Mouse (Mus musculus) testis, adult 2 months (tissue): ENCODE measurements around the gene Prpf40a. TPM values are rescaled to one million over a fixed set of nuclear protein-coding genes. Genes with fewer than 3 reads are reported as not detected.

Experiments
- H3K27ac ChIP-seq: fragments of 200-500 bp; 2 replicates; pipeline ENCODE4 v1.5.1; 2012; ENCODE audit warnings: low read depth, low read length; ENCODE audit not compliant: control insufficient read depth, insufficient read depth
- H3K27me3 ChIP-seq: fragments of 200-500 bp; 2 replicates; pipeline ENCODE4 v1.6.1; 2012; ENCODE audit warnings: mild to moderate bottlenecking, low read length, moderate library complexity; ENCODE audit not compliant: control insufficient read depth, insufficient read depth
- H3K36me3 ChIP-seq: fragments of 200-500 bp; 2 replicates; pipeline ENCODE4 v1.6.1; 2012; ENCODE audit warnings: mild to moderate bottlenecking, low read length; ENCODE audit not compliant: control insufficient read depth, insufficient read depth
- H3K4me1 ChIP-seq: fragments of 200-500 bp; 2 replicates; pipeline ENCODE4 v1.6.1; 2012; ENCODE audit warnings: low read length; ENCODE audit not compliant: control insufficient read depth, insufficient read depth
- H3K4me3 ChIP-seq: fragments of 200-500 bp; 2 replicates; pipeline ENCODE4 v1.5.1; 2012; ENCODE audit warnings: low read depth, mild to moderate bottlenecking, low read length, moderate library complexity, mixed read lengths; ENCODE audit not compliant: control insufficient read depth
- CTCF ChIP-seq: fragments of 200-500 bp; IDR thresholded peaks from 2 replicates; pipeline ENCODE4 v1.5.1; 2012; ENCODE audit warnings: low read depth, mild to moderate bottlenecking, inconsistent platforms, low read length, moderate library complexity; ENCODE audit not compliant: control insufficient read depth, insufficient read depth, insufficient replicate concordance
- POLR2A ChIP-seq: fragments of 200-500 bp; IDR thresholded peaks from 2 replicates; pipeline ENCODE4 v1.6.1; 2012; ENCODE audit warnings: low read depth, mild to moderate bottlenecking, inconsistent platforms, low read length, moderate library complexity; ENCODE audit not compliant: control insufficient read depth
- polyA plus RNA-seq: library from polyadenylated mRNA; depleted of rRNA; stranded (reverse); fragments of >200 nt; gene quantifications from 2 replicates; pipeline ENCODE4 v1.2.3, GENCODE M21; 2012; rRNA removed

Gene Prpf40a
- 28.2 and 30.8 TPM in 2 replicates for polyA plus RNA-seq

DNA sequence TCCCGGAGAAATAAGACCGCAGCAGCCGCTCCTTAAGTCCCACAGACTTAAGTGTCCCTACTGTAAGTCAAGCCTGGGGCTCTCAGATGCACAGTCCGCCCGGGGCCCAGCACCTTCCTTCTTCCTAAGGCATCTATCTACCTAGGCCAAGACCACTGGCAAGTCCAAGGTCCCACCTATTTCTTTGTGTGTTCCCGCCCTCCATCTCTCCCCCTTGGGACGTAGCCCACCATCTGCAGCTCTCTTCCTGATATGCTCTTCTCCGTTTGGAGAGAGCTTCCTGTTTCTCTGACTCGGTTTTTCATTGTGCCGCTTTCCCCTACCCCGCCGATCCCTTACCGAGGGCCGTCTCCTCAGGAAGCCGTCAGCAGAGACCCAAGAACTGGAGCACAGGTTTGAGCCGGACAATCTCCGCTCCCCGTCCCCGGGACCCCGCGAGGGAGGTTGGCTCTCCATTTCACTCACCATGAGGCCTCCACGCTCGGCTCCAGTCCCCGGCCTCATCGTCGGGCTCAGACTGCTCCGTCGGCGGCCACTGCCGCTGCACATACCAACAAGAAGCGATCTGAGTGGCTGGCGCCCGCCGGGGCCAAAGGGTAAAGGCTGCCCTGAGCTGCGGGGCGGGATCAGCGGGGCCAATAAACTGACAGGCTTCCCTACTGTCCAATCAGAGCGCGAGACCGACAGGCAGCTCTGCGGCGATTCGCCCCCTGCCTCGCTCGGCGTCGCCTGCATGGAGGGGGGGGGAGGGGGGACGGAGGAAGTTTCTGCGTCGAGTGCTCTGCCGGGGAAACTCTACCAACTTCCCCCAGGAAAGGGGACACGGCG lies at the start of gene Prpf40a:
Gene Prpf40a (minus strand): TSS at position 601 of the 828 bp plus-strand sequence.
- Histone ChIP-seq H3K27ac (peak within 1 kb of the TSS; percentile 98), H3K4me1 (peaks cover 2% of the 10 kb centered on the region; the same call in 1 of the 2 replicates), H3K27me3 (no peaks in the 10 kb centered on the region), H3K4me3 (peak within 1 kb of the TSS; percentile 100), H3K36me3 (peaks cover 2% of the 10 kb centered on the region; the same call in 1 of the 2 replicates)
- TF ChIP-seq CTCF (no peak), POLR2A (peak; percentile 88)

DNA sequence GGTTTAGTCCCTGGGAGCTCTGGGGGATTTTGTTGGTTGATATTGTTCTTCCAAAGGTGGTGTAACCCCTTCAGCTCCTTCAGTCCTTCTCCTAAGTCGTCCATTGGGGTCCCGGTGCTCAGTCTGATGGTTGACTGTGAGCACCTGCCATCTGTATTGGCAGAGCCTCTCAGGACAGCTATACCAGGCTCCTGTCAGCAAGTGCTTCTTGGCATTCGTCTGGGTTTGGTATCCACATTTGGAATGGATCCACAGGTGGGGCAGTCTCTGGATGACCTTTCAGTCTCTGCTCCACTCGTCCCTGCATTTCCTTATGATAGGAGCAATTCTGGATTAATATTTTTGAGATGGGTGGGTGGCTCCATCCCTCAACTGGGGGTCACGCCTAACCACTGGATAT lies 31.2 kb upstream of the Prpf40a start:
- Histone ChIP-seq H3K4me1 (no peaks in the 10 kb centered on the region), H3K27me3 (no peaks in the 10 kb centered on the region), H3K36me3 (no peaks in the 10 kb centered on the region), H3K4me3 (no peak overlapping the region), H3K27ac (no peak overlapping the region)
- TF ChIP-seq POLR2A (no peak), CTCF (no peak)

DNA sequence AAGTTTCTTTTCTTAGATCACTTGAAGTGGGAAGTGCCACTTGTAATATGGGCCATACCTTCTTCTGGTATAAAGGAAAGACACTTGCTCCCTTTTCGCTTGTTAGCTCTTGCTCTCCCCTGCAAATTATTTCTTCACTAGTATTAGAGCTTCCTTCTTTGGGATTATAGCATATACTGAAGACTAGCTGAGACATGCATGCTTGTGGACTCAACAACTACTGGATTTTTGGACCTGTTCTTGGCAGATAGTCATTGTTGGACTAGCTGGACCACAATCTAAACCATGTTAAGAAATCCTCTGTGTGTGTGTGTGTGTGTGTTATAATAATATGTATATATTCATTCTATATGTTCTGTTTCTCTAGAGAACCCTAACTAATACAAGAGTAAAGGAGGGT lies 22.4 kb upstream of the Prpf40a start:
- no peaks in the 10 kb centered on the region for H3K27me3 ChIP-seq
- H3K4me3 ChIP-seq, result no peak overlapping the region
- no peaks in the 10 kb centered on the region for H3K36me3 ChIP-seq
- H3K27ac ChIP-seq, result no peak overlapping the region
- H3K4me1 ChIP-seq, result no peaks in the 10 kb centered on the region
- TF ChIP-seq CTCF, result no peak
- TF ChIP-seq POLR2A, result no peak

GRCm38 (mm10) chr2:53206749-53207148 lies 15.7 kb upstream of the Prpf40a start:
- Histone ChIP-seq H3K27me3 (no peaks in the 10 kb centered on the region), H3K4me1 (no peaks in the 10 kb centered on the region), H3K27ac (no peak overlapping the region), H3K36me3 (no peaks in the 10 kb centered on the region), H3K4me3 (no peak overlapping the region)
- no peak for TF ChIP-seq POLR2A
- TF ChIP-seq CTCF, result no peak

DNA sequence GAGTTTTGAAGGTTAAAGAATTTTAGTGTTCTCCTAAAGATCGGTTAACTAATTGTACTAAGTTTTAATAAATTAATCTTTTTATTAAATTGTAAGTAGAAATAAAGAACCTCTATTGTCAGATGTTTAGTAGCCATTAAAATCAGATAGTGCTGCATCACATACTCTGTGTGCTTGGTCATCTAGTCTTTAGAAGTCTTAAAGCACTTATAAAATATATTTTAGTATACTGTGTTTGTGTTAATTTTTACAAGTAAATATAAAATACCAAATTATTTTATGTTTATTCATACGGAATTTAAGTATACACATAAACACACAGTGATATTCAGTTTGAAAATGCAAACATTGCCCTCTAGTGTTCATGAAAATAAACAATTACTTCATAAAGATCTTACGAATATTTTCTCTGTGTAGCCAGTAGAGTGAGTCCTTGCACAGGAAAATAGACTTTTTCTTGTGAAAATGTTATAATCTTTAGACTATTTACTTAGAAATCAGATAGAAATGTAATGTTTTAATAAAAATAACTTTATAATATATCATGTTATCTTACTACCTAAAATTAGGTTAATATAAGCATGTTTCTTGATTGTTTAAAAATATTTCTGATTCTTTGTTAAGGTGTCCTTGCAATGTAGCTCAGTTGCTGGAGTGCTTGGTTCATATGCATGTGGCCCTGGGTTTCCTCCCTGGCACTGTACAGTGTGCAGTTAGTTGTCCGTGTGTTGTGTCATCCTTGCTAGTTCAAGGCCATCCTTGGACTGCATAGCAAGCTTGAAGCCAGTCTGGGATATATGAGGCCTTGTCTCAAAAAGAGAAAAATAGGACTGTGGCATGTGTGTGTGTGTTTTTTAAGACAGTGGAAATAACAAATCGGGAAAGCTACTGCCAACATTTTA lies 13.5 kb upstream of the Prpf40a start:
- TF ChIP-seq CTCF (no peak), POLR2A (no peak)

GRCm38 (mm10) chr2:53200164-53200885 lies 9.2 kb upstream of the Prpf40a start:
- no peak overlapping the region for H3K4me3 ChIP-seq
- TF ChIP-seq CTCF (no peak), POLR2A (no peak)
- H3K36me3 ChIP-seq, result peaks cover 1% of the 10 kb centered on the region; the same call in 1 of the 2 replicates
- no peaks in the 10 kb centered on the region for H3K27me3 ChIP-seq
- no peaks in the 10 kb centered on the region; the same call in 1 of the 2 replicates for H3K4me1 ChIP-seq
- H3K27ac ChIP-seq, result no peak overlapping the region

More for the DNA sequence above, 13.5 kb upstream of the Prpf40a start:
- Histone ChIP-seq H3K27ac (no peak overlapping the region), H3K36me3 (no peaks in the 10 kb centered on the region), H3K4me3 (no peak overlapping the region), H3K4me1 (no peaks in the 10 kb centered on the region), H3K27me3 (no peaks in the 10 kb centered on the region)

DNA sequence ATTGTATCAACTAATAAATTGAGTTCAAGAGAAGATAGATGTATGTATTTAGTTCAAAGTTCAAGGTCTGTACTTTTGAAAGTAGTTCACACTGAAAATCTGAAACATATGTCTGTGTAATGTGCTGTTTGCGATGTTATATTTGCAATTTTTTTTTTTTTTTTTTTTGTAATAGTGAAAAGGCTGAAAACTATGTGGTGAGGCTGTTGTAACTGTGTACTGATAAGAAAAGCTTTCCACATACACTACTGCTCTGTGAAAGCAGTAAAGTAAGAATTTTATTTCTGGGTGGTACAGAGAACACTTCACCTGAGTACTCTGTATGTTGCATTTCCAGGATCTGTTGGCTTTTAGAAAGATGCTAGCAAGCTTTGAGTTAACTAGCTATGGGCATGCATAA lies 8.1 kb upstream of the Prpf40a start:
- Histone ChIP-seq H3K4me3 (no peak overlapping the region), H3K27me3 (no peaks in the 10 kb centered on the region), H3K36me3 (peaks cover 3% of the 10 kb centered on the region; the same call in 1 of the 2 replicates), H3K27ac (no peak overlapping the region), H3K4me1 (no peaks in the 10 kb centered on the region; the same call in 1 of the 2 replicates)
- no peak for TF ChIP-seq CTCF
- no peak for TF ChIP-seq POLR2A
